Mouse (Mus musculus) myocyte (in vitro differentiated cells): Measurements from ENCODE around the gene Aldh3a2.

Experiments used
- POLR2A ChIP-seq: IDR thresholded peaks from one replicate; pipeline ENCODE4 v1.6.1; 2011; ENCODE audit warnings: low read depth, mild to moderate bottlenecking, control low read depth, moderate library complexity; ENCODE audit not compliant: insufficient read length
- USF1 ChIP-seq: IDR thresholded peaks from one replicate; pipeline ENCODE4 v1.6.1; 2011; ENCODE audit warnings: low read depth, mild to moderate bottlenecking, control low read depth, moderate library complexity

DNA sequence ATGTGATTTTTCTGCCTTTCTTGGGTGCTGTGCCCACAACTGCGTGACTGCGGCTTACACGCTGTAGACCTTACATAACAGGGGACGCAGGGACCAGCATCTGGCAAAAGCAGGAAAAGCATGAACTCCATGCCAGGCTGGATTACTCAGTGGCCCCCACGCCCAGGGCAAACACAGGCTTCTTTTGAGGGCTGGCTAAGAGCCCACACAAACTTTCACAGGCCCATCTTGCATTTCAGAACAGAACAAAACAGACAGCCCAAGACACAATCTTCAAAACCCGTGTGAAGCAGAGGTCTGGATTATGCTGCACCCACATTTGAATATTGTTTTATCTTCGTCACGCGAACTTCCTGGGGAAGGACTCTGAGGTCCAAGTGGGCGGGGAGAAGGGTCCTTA lies 58.9 kb downstream of the Aldh3a2 start:
- TF ChIP-seq USF1 (no peak), POLR2A (no peak)
